ENCODE assay signal across 20 mouse cellular contexts in genomic region chr9:42997526-42997925, GRCm38 (mm10). TPM values are rescaled to one million over a fixed set of nuclear protein-coding genes. Genes with fewer than 3 reads are reported as not detected.
"Had no signal": no experiment of that assay in that cellular context is flagged by ENCODE, and none has a peak within 500 bp of the region (broad histone marks: within the 10 kb centered on the region; RNA-seq: fewer than 3 reads in every experiment).

No protein-coding gene starts in this region.

- H3K4me3 ChIP-seq: midbrain, embryonic 10.5 days; midbrain, embryonic 12.5 days; myocyte; neural tube, embryonic 13.5 days; neural tube, embryonic 15.5 days had no signal

- H3K27me3 ChIP-seq: midbrain, embryonic 12.5 days; neural tube, embryonic 13.5 days; neural tube, embryonic 15.5 days had no signal

- ATAC-seq: midbrain, embryonic 16.5 days had no signal

- H3K27ac ChIP-seq: midbrain, embryonic 10.5 days; midbrain, embryonic 12.5 days; neural tube, embryonic 13.5 days; neural tube, embryonic 15.5 days had no signal

- H3K9ac ChIP-seq: lung, embryonic 14.5 days; midbrain, embryonic 12.5 days; neural tube, embryonic 13.5 days; neural tube, embryonic 15.5 days had no signal

- H3K4me2 ChIP-seq: lung, embryonic 14.5 days; midbrain, embryonic 12.5 days; neural tube, embryonic 13.5 days; neural tube, embryonic 15.5 days had no signal

- DNase-seq: lung, embryonic 14.5 days; lung, postnatal 10 days; lung, postnatal 4 days; midbrain, embryonic 14.5 days; retina, postnatal 1 day; right cerebral cortex, adult 18-20 months; right cerebral cortex, postnatal 25 days; right cerebral cortex, postnatal 4 days; spleen, adult 18-20 months; thymus, adult 18-20 months; thymus, postnatal 14 days; thymus, postnatal 36 days had no signal

- H3K9me3 ChIP-seq: midbrain, embryonic 10.5 days; midbrain, embryonic 12.5 days; neural tube, embryonic 13.5 days; neural tube, embryonic 15.5 days had no signal

- H3K4me1 ChIP-seq: midbrain, embryonic 10.5 days; midbrain, embryonic 12.5 days; neural tube, embryonic 13.5 days; neural tube, embryonic 15.5 days had no signal

RNA-seq across cellular contexts. Expression of gene Grik4, which starts 53.2 kb away (rescaled TPM):
- total RNA-seq: megakaryocyte, adult 5-6 weeks; megakaryocyte-erythroid progenitor cell, adult 5-6 weeks had no signal
- polyA plus RNA-seq: myocyte had no signal
